Mouse (Mus musculus) limb, embryonic 14.5 days (tissue): ENCODE measurements around the gene Pdzd2. TPM values are rescaled to one million over a fixed set of nuclear protein-coding genes. Genes with fewer than 3 reads are reported as not detected.

Source experiments
- ATAC-seq: fragments of 200-750 bp; cut with Nextera tagmentation; 2 replicates; pipeline ENCODE4 v1.8.0; 2017; ENCODE audit warnings: low read depth, moderate number of reproducible peaks, moderate TSS enrichment; ENCODE audit not compliant: low FRiP score
- DNase-seq: peaks from one replicate; pipeline ENCODE4 v3.0.0-alpha.2; 2015; ENCODE audit warnings: low spot score
- H3K27ac ChIP-seq: fragments of 300-500 bp; sonication (generic); replicated peaks from 2 replicates; pipeline ENCODE4 v1.5.1; 2014; ENCODE audit warnings: low read depth, mild to moderate bottlenecking, low read length, moderate library complexity, mixed read lengths
- H3K27me3 ChIP-seq: fragments of 300-500 bp; sonication (generic); 2 replicates; pipeline ENCODE4 v1.6.1; 2014; ENCODE audit warnings: low read length, mixed read lengths; ENCODE audit not compliant: control insufficient read depth, insufficient read depth
- H3K36me3 ChIP-seq: fragments of 300-500 bp; sonication (generic); 2 replicates; pipeline ENCODE4 v1.6.1; 2014; ENCODE audit warnings: mild to moderate bottlenecking, low read length, moderate library complexity, mixed read lengths; ENCODE audit not compliant: control insufficient read depth, insufficient read depth
- H3K4me1 ChIP-seq: fragments of 300-500 bp; sonication (generic); 2 replicates; pipeline ENCODE4 v1.6.1; 2014; ENCODE audit warnings: antibody characterized with exemption, low read length, mixed read lengths; ENCODE audit not compliant: control insufficient read depth, insufficient read depth
- H3K4me2 ChIP-seq: fragments of 300-500 bp; sonication (generic); replicated peaks from 2 replicates; pipeline ENCODE4 v1.6.1; 2014; ENCODE audit warnings: low read depth, mild to moderate bottlenecking, low read length, moderate library complexity; ENCODE audit not compliant: severe bottlenecking
- H3K4me3 ChIP-seq: fragments of 300-500 bp; sonication (generic); replicated peaks from 2 replicates; pipeline ENCODE4 v1.5.1; 2014; ENCODE audit warnings: low read length
- H3K9ac ChIP-seq: fragments of 300-500 bp; sonication (generic); 2 replicates; pipeline ENCODE4 v1.6.1; 2014; ENCODE audit warnings: mild to moderate bottlenecking, low read depth, low read length, moderate library complexity; ENCODE audit not compliant: severe bottlenecking
- H3K9me3 ChIP-seq: fragments of 300-500 bp; sonication (generic); 2 replicates; pipeline ENCODE4 v1.6.1; 2016; ENCODE audit warnings: low read length; ENCODE audit not compliant: control insufficient read depth
- POLR2A ChIP-seq: fragments of 200-500 bp; IDR thresholded peaks from 2 replicates; pipeline ENCODE4 v1.8.0; 2012; ENCODE audit warnings: inconsistent platforms, mild to moderate bottlenecking, moderate library complexity, borderline replicate concordance; ENCODE audit not compliant: insufficient read depth, insufficient read length; ENCODE audit errors: extremely low read depth
- WGBS: fragments of 180-500 bp; shearing (Covaris S2); extraction: QIAGEN DNeasy Blood & Tissue Kit; methylation state at CpG from one replicate; pipeline ENCODE4 v1.1.7; 2014; 5-methylcytosine and 5-hydroxymethylcytosine counted together
- polyA plus RNA-seq, 2 experiments: library from polyadenylated mRNA; depleted of rRNA in 1 of 2; stranded (reverse) in 1 of 2; unstranded in 1 of 2; fragments of >200 nt; fragmentation: Nextera tagmentation in 1 of 2; extraction: Ambion mirVana in 1 of 2; gene quantifications; 2 replicates each; pipeline versions ENCODE4 v1.2.1 to v1.2.3; 2012 to 2014

Pdzd2 gene
- polyA plus RNA-seq, 2 experiments: 14.6 to 26.4 TPM

DNA sequence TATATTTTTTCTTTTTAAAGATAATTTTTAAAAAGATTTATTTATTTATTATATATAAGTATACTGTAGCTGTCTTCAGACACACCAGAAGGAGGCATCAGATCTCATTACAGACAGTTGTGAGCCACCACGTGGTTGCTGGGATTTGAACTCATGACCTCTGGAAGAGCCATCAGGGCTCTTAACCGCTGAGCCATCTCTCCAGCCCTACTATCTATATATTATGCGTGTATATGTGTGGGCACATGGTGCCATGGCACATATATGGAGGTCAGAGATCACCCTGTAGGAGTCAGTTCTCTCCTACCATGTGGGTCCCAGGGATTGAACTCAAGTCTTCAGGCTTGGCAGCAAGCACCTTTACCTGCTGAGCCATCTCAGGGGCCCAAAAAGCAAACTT, 359.7 kb downstream of the Pdzd2 start:
- no peaks in the 10 kb centered on the region for H3K9me3 ChIP-seq
- H3K9ac ChIP-seq: no peak overlapping the region
- TF ChIP-seq POLR2A: no peak
- DNase-seq (no peak), ATAC-seq (no peak)
- peaks cover 10% of the 10 kb centered on the region for H3K4me1 ChIP-seq
- H3K27me3 ChIP-seq: no peaks in the 10 kb centered on the region
- peaks cover 13% of the 10 kb centered on the region for H3K36me3 ChIP-seq
- no peak overlapping the region for H3K27ac ChIP-seq
- WGBS: 95% methylated on average over 3 of the region's 3 CpGs
- H3K4me2 ChIP-seq: no peak overlapping the region
- no peak overlapping the region for H3K4me3 ChIP-seq

DNA sequence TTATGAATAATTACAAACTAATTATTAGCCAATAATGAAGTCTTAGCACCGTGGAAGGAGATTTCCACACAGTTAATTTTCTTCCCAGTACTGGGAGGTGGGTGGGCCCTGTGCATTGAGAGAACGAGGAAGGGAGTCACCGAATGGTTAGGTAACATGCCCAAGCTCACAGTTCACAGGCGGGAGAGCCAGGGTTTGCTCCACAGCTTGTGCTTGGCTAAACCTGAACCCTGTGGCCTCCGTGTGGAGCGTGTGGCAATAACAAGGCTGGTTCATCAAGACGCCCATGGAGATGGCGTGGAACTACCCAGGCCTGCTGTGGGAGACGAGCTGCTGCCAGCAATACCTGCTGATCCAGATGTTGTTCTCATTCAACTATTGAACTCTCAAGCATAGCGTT, 361.9 kb downstream of the Pdzd2 start:
- DNase-seq (no peak), ATAC-seq (no peak)
- Histone ChIP-seq H3K36me3 (peaks cover 20% of the 10 kb centered on the region), H3K4me2 (no peak overlapping the region), H3K9ac (no peak overlapping the region), H3K4me1 (peaks cover 10% of the 10 kb centered on the region), H3K27ac (no peak overlapping the region), H3K9me3 (no peaks in the 10 kb centered on the region), H3K27me3 (no peaks in the 10 kb centered on the region), H3K4me3 (no peak overlapping the region)
- 67% methylated on average over 10 of the region's 10 CpGs for WGBS
- no peak for TF ChIP-seq POLR2A

DNA sequence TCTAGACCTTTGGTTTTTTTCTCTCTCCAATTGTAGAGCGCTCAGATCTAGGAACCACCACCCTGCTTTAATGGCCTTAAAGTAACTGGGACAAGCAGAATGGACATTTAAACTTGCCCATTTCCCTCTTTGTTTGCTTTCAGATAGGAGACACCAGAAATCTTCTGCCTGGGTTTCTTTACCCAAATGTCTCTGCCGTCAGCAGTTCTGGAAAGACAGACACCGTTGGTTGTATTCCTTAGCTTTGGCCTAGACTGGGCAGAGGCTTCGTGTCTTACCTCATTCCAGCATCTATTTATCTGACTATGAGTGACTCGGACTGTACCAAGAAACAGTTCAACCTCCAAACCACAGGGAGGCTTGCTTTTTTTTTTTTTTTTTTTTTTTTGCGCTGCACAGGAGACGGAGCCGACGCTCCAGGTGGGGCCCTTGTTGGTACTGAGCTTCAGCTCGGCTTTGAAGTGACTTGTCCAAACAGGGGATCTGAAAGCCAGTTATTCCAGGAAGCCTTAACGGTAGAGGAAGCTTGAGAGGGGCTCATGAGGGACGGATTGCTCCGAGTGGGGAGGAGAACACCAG, 363.1 kb downstream of the Pdzd2 start:
- Histone ChIP-seq H3K4me2 (no peak overlapping the region), H3K9ac (no peak overlapping the region), H3K27me3 (no peaks in the 10 kb centered on the region), H3K4me1 (peaks cover 10% of the 10 kb centered on the region), H3K9me3 (no peaks in the 10 kb centered on the region), H3K36me3 (peaks cover 21% of the 10 kb centered on the region), H3K27ac (no peak overlapping the region), H3K4me3 (no peak overlapping the region)
- no peak for DNase-seq
- no peak for ATAC-seq
- WGBS: 43% methylated on average over 13 of the region's 13 CpGs
- no peak for TF ChIP-seq POLR2A

DNA sequence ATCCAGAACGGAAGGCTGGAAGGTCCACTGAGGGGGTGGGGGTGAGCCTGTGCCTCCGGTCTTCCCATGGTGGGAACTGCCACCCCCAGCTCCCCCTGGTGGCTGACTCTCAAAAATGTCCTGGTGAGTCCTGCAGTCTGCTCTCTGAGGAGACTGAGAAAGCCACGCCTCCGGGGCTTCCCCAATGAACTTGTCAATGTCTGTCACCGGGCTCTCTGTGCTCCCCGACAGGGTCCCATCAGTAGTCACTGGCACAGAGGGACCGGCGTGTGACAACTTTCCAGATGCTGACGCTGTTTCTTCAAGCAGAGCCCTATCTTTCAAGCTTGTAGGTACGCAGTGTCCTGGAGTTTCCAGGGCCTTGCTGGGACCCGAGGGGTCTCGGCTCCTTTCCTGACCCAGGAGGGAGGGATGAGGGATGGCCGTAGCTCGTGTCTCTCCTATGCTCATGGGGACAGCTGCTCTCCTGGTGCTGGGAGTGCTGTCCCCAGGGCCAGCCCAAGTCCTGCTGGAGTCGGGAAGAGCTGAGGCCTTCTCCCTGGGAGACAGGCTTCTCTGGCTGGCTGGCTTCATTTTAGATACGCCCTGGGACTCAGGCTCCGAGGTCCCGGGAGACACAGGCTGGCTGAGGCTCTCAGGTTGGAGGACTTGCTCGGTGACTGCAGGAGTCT, 363.9 kb downstream of the Pdzd2 start:
- ATAC-seq: peak; percentile 87
- peaks cover 17% of the 10 kb centered on the region for H3K36me3 ChIP-seq
- no peak for TF ChIP-seq POLR2A
- H3K9ac ChIP-seq: peak overlapping the region; percentile 31; the same call in 1 of the 2 replicates
- peak; percentile 91 for DNase-seq
- H3K9me3 ChIP-seq: no peaks in the 10 kb centered on the region
- peak overlapping the region; percentile 21 for H3K4me3 ChIP-seq
- no peak overlapping the region for H3K27ac ChIP-seq
- H3K27me3 ChIP-seq: no peaks in the 10 kb centered on the region
- peak overlapping the region; percentile 42 for H3K4me2 ChIP-seq
- H3K4me1 ChIP-seq: peaks cover 13% of the 10 kb centered on the region
- WGBS: 13% methylated on average over 19 of the region's 19 CpGs

DNA sequence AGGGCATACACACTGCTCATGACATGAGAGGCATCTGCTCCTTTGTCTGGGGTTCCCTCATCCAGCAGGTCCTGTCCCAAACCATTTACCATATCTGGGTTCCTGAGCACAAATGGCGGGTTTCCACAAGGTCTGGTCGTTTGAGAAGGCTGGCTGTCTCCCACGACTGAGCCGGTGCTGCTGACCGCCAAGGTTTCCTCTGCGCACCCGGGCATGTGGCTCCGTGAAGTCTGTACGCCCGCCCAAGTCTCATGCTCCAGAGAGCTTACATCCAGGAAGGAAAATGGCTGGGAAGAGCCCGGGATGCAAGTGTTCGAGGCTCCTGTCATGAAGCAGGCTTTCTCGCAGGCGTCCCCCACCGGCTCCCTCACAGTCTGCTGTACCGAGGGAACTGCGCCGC, 364.8 kb downstream of the Pdzd2 start:
- TF ChIP-seq POLR2A: no peak
- 66% methylated on average over 18 of the region's 18 CpGs for WGBS
- no peak for DNase-seq
- Histone ChIP-seq H3K4me1 (peaks cover 13% of the 10 kb centered on the region), H3K9me3 (no peaks in the 10 kb centered on the region), H3K9ac (0 out of 2 replicates have a peak overlapping the region, but pooled peaks have one; percentile 31), H3K27me3 (no peaks in the 10 kb centered on the region), H3K27ac (no peak overlapping the region), H3K36me3 (peaks cover 11% of the 10 kb centered on the region), H3K4me2 (peak overlapping the region; percentile 42; the same call in 1 of the 2 replicates), H3K4me3 (peak overlapping the region; percentile 21)
- ATAC-seq: no peak
